Mouse (Mus musculus): ENCODE data around the gene Apln.
A peak's percentile ranks its signal among the peaks of the same experiment; 100 is the strongest.

Gene Apln

DNA sequence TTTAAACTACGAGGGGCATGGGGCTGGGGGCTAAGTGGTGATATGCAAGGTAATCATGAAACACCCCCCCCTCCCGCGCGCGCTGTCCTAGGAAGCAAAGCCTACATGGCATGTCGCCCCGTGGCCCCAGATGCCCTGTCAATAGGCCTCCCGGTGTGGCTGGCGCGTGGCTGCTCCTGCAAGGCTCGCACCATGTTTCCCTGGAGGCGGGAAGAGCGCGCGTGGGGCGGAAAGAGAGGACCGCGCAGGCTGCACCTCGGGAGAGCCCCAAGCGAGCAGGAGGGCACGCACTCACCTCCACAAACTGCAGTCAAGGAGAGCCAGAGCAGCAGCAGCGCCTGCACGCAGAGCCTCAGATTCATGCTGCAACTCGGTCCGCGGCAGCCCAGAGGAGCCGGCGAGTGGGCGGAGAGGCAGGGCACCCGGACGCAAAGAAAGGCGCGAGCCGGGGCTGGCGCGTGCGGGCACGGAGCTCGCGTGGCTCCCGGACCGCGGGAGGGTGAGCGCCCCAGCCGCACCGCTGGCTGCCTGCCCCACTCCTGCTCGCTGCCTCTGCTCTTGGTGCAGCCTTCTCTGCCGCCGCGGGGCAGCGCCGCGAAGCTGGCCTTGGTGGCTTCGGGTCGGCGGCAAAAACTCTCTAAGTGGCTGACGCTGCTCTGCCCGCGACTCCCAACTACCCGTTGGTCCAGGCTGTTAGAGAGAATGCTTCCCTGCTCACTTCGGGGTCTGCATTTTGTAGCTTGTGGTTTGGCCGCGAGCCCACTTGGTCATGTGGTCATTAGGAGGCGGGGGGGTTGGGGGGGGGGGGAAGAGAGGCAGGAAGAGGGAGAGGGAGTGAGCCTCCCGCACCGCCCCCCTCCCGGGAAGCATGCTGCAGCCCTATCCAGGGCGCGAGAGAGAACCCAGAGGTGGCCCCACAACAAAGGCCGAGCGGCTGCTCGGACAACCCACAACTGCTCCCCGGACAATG is at the start of gene Apln:
Gene Apln (minus strand): TSS at position 710 of the 970 bp plus-strand sequence.
- DNase-seq (ENCODE audit: low read depth, low spot score), result peak; percentile 30

DNA sequence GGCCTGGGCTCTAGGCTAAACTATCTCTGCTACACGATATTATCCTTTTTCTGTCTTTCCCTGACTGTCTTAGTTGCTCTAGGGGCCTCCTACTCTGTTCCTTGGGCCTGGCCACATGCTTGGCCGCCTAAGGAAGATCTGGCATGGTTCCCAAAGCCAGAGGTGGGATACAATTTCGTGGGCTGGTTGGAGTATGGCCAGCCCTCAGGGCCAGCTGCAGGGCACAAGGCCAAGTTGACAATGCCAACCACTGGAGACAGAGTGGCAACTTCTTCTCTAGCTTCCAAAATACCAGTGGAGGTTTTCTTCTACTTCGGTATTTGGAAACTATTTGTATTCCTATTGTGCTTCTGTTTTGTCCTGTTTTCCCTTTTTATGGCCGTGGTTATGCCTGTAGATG is 47.7 kb upstream of the Apln start:
- DNase-seq (ENCODE audit: low read depth, low spot score), result no peak

DNA sequence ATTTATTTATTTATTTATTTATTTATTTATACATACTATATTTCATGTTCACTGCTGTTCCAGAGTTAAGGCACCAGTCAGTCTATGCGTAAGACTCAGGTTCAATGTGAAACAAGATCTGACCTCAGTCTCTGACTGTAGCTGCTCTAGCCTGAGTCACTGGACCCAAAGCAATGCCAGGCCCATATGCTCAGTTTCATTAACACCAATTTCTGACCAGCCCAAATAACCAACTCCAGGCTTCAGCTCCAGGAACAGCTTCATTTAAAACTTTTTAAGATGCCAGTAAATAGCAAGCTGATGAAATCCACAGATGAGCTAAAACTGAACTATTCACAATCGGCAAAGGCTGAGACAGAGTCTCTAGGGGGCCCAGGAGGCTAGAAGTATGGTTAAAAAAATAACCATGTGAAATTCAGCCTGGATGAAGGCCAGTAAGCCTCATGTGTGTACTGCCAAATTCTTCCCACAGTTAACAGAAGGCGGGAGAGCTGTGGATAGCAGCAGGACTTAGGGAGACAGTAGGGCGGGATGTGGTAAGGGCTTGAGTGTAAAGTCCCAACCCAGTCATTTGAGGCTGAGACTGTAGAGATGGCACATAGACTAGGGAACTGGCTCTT is 42.3 kb upstream of the Apln start:
- DNase-seq (ENCODE audit: low read depth, low spot score), result no peak

DNA sequence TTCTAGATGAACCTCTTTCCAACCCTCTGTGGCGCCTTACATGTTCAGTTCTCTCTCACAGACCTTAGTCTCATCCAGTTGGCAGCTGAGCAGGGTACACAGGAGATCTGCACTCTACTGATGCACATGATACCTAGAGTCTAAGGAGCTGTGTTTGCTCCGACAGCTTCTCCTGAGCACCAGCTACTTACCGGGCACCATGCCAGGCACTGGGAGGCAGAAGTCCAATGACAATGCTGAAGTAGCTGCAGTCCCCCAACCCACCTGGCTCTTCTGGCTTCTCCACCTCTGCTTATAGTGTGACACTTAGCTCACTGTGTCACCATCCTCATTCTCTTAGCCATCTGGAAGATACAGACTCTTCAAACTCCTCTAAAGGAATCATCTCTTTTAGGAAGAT is 40.0 kb upstream of the Apln start:
- no peak for DNase-seq (ENCODE audit: low read depth, low spot score)

DNA sequence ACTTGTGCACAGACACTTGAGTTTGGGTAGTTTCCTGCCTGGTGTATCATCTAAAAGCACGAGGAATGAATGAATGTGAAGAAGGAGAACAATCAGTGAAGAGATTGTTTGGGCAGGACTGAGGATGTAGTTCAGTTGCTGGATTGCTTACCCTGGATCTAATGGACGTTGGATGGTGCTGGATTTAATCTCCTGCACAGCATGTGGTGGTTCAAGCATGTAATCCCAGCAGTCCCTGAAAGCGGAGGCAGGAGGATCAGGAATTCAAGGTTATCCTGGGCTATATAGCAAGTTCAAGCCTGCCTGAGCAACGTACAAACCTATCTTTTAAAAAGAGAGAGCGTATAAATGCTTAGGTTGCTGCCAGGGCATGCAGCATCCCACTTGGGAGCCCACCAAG is 37.7 kb upstream of the Apln start:
- peak; percentile 74 for DNase-seq (ENCODE audit: low read depth, low spot score)

DNA sequence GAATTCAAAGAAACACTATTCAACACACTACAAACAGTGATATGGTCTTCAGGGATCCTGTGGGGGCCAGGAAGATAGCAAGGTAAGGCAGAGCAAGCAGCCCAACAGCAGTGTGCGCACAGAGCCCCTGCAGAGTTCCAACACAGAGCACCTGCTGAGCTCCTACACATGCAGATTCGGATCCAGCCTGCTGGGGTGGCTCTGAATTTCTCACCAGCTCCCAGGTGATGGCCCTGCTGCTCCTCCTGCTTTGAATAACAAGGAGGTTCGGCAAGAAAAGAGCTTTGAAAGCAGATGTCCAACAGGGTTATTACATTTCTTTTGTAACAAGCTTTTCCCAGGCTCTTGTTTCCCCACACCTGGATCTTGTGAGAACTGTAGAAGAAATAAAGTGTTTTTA is 37.3 kb upstream of the Apln start:
- peak; percentile 92 for DNase-seq (ENCODE audit: low read depth, low spot score)

DNA sequence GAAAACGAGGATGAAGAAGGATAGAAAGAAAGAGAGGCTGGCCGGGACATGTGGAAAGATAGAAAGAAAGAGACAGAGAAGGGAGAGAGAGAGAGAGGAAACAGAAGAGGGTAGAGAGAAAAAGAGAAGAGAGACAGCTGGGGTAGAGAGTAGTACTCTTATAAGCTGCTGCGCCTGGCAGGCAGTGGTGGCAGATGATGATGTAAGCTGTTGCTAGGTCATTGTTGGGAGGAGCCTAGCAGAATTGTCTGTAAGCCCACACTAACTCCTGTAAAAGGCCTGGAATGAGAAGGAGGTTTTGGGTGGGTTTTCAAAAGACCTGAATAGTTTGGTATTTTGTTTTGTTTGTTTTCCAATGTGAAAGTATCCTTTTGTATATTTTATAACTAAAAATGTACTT is 32.2 kb upstream of the Apln start:
- DNase-seq (ENCODE audit: low read depth, low spot score), result peak; percentile 14

DNA sequence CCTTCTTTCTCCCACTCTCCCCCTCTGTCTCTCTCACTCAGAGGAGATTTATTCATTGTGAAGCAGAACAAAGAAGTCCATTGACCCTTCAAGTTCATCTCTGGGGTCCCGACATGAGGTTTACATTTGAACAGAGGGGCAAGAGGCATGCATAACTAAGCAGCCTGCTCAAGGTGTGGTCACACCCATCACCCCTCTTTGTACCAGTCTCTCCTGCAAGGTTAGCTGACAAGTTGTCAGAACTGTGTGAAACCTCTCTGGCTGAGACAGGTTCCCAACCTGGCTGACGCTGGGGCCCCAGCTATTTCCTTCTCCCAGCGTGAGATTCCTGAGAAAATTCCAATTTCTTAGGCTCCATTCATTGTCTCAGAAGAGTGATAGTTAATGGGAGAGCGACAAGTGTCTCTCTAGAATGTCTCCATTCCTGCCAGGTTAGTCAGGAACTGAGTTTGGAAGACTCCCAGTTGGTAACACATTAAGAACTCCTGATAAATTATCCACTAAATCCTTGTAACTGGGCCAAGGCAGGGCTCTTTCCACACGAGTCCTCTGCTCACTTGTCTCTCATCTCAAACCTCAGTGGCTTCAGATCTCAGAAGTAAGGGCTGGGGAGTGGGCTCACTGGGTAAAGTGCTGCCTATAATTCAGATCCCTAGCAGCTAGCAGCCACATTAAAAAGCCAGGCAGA is 29.7 kb upstream of the Apln start:
- peak; percentile 81 for DNase-seq (ENCODE audit: low read depth, low spot score)

DNA sequence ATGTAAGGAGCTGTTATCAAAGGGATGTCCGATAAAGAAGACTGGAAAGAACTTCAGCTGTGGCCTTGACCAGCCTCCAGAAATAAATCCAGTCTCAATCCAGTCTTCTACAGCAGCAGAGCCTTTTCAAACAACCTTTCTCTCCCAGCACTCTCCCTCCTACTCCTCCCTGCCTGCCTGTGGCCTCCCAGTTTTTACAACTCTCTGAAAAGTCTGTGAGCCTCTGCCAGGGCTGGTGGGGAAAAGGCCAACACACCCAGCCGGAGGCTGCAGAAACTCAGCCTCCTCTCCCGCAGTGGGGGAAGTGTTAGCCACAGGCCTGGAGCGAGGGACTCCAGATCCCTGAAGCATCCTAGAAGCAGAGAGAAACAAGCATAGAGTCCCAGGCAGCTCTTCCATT is 27.8 kb upstream of the Apln start:
- peak; percentile 51 for DNase-seq (ENCODE audit: low read depth, low spot score)

DNA sequence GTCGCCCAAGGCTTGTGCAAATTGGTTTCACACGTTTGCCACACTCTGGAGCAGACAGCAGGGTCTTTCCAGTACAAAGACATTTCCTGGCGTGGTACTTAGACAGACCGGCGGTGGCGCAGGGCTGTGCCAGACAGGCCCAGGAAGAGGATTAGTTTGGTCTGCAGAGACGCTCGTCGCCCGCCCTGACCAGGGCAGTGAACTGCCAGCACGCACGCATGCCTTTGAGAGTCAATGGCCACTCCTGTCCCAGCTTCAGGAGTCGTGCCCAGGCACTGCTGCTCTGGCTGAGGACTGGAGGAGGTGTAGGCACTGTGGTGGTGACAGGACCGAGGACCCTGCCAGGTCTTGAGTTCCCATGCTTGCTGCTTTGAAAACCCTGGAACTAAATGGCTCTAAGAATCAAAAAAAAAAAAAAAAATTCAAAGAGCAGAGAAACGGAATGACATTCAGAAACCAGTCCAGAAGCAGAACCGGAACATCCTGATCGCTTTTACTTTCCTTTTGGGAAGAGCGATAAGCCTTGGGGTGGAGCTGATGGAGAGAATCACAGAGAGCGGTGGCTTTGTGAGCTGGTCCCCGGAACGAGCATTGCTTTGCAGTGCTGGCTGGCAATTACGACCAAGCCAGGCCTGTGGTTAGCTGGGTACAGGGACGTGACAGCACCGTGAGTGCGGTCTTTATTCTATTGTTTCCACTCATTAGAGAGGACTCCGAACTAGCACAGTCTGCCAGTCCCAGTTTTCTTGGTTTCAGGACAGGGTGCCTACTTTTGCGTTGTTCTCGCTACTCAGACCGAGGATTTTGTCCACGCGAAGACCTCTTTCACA is 19.7 kb upstream of the Apln start:
- peak; percentile 53 for DNase-seq (ENCODE audit: low read depth, low spot score)

DNA sequence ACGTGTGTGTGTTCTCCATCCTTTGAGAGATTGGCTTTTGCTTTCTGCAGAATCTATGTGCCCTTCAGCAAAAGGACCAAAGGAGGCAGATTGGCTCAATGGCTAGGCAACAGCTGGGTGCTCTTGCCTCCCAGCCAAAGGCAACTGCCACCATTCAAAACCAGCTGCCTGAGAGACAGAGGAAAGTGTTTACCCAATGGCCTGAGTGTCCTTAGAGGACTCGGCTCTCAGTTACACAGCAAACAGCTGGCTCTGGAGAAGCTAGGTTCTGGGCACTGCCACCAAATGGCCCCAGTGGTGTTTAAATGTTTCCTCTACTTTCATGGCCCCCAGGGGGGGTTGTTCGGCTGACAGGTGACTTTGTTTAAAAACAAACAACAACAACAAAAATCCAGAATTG is 19.1 kb upstream of the Apln start:
- DNase-seq (ENCODE audit: low read depth, low spot score), result no peak

DNA sequence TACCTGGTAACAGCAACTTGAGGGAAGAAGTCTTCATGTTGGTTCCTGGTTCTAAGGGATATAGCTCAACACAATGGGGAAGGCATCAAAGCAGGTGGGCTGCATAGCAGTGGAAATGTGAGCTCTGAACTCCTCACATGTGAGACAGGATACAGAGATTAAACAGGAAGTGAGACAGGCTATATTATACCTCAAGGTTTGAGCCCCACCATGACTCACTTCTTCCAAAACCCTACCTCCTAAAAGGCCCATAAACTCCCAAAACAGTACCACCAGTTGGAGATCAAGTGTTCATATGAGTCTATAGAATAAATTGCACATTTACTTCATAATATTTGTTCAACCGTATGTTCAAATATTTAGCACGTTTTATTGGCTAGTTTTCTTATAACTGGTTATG is 11.7 kb upstream of the Apln start:
- no peak for DNase-seq (ENCODE audit: low read depth, low spot score)

DNA sequence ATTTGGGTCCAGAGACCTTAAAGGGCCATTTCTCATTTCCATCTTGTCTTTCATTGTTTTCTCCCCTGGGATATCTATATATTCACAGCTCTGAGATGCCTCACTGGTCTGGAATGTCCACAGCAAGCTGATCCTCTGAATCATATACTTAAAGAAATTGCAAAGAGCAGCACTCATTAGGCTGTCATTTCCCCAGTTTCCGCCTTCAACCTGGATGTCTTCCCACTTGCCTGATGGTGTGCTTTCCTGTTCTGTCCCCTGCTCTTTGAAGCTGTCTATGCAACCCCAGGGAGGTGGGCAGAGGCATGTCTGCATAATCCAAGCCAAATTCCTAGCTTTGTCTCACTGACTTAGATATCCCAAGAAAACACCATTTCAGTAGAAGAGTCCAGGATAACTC is 9.6 kb upstream of the Apln start:
- DNase-seq (ENCODE audit: low read depth, low spot score), result no peak

DNA sequence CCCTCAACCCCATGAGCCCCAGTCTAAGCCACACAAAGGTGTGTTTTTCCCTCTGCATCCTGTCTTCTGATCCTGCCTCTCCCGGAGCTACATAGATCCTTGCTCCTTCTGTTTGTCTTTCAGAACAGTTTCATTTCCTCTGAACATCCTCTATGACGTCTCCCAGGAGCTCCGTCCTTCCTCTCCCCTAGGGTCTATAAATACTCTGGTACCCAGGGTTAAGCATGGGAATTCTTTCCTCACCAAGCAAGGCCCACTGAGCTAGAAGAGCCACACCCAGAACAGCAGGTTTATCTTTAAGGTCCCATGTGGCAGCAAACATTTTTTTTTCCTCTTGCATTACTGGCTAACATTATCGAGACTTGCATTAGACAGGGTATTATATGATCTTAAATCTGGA is 8.1 kb upstream of the Apln start:
- DNase-seq (ENCODE audit: low read depth, low spot score), result no peak

DNA sequence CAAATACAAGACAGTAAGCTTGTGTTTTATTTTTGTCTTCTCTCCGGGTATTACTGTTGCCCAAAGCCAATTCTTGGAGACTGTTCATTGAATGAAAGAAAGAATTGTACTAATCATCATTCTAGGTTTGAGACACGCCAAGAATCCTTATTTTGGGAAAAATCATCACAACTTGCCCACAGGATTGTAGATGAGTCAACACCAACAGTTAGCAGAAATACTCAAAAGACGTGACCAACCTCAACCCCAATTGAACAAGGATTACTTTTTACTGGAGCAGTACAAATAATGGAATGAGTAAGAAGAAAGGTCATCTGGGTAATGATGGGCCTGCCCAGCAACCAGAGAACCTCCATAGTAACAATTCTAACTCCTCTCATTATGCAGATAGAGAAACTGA is 5.7 kb upstream of the Apln start:
- no peak for DNase-seq (ENCODE audit: low read depth, low spot score)

DNA sequence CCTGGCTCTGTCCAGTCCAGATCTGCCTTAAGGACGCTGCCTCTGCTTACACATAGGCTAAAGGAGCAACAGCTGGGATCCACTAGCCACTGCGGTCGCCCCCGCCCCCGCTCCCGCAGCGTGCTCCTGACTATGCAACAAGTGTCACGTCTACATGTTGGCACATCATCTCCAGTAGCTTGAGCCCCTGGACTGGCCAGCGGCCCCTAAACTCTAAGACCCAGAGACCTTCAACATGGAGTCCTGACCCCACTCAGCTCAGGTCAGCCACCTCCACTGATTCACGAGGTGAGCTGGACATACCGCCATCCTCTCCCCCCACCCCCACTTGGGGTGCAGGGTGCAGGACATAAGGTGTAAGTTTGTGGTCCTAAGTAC is 898 bp downstream of the Apln start:
- DNase-seq (ENCODE audit: low read depth, low spot score), result no peak

DNA sequence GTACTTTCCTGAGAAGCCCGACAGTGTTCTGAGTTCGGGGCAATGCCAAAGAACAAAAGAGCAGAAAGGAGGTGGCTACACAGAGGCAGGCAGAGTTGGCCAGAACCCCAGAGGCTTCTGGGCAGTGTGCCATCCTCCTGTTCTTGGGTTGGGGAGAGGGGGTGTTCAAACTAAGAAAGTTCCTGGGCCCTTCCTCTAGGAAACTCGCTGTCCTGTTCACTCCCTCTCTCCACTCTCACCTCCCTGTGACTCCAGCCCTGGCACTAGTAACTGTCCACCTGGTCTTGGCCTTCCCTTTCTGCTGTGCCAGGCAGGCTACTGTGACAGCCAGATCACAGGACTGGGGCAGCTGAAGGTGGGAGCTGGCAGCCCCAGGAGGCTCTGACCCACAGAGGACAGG is 1.6 kb downstream of the Apln start:
- no peak for DNase-seq (ENCODE audit: low read depth, low spot score)

DNA sequence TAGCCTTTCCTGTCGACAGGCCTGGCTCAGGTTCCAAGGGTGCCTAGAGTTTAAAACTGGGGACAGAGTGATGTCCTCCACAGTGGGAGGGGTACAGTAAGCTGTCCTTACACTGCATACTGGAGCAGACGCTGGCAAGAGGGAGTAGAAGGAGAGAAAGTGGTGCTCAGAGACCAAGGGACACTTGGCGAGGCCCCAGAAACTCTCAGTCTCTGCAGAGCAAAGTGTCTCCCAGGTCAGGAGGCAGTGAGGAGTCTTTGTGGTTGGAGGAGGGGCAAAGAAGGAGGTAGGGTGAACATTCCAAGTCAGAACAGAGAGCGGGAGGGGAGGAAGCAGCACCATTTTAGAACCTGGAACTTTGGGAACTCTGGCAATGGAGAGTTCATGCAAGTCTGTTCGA is 2.8 kb downstream of the Apln start:
- no peak for DNase-seq (ENCODE audit: low read depth, low spot score)

DNA sequence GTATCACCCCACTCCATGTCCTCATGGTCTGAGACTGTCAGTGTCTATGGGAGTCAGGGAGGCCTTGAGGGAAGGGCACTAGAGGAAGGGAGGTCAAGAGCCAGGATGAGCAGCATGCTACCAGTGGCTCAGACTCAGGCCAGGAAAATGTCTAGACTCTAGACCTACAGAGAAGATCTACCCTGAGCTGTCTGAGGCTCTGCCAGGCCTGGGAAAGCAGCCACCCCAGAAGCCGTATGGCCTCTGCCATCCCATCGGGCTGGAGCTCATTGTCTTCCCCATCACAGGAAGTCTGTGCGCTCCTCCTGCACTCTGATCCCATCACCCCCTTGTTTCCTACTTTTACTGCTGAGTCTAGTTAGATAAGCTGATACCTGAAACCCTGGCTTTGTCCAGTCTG is 4.1 kb downstream of the Apln start:
- no peak for DNase-seq (ENCODE audit: low read depth, low spot score)

DNA sequence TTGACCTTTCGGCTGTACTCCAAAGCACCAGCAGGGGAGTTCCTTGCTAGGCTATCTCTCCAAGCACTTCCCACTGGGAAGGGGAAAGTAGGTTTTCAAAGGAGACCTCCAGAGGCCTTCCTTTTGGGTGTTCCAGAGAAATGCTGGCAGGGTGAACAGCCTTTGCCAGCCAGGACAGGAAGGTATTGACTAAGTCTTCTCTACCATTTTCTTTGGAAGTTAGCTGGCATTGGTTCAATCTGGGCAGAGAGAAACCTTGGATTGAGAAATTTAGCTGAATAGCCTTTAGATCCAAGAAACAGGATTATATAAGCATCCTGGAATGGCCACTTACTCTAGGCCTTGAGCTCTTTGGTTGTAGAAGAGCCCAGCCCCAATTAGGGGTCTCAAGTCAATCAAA is 11.8 kb downstream of the Apln start:
- no peak for DNase-seq (ENCODE audit: low read depth, low spot score)

DNA sequence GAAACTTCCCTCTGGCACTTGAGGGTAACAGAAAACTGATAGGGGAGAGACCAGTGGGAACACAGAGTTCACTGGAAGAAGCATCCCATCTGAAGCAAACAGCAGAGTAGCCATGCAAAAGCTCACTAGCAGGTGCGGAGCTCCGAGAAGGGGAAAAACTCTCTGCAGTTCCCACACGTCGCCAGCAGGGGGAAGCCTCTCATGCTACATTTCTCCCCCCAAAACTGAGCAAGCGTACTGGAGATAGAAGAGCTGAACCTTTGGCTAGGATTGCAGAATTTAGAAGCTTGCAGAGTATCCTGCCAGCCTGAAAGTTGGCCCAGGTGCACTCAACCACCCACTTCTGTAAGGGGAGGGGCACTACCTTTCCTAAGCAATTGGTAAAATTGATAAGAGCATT is 14.7 kb downstream of the Apln start:
- peak; percentile 67 for DNase-seq (ENCODE audit: low read depth, low spot score)

DNA sequence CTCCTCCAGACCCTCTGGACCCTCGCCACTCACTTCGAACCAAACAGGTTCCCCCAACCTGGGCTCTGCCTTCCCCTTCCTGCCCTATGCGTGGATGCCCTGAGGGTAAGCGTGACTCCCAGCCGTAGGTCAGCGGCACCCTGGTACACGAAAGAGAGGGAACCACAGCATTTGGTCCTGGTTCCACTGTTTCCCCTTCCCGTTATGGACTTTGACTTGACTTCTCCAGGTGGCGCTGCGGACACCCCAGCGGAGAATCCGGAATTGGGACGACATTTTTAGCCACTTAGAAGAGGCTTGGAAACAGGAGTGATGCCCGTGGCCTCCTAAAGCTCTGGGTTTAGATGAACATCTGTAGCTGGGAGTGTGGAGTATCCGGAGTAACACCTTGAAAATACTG is 15.3 kb downstream of the Apln start:
- DNase-seq (ENCODE audit: low read depth, low spot score), result no peak

Measured in ZHBTc4 (cell line).